ENCODE assay signal across 20 mouse cellular contexts in genomic region chr3:52386343-52386742, GRCm38 (mm10).
DNase-seq lines count a peak whose midpoint lies in the region; TF ChIP-seq lines count a peak whose summit lies in the region.
"Had no signal": no experiment of that assay in that cellular context is flagged by ENCODE, and none has a peak within 500 bp of the region (broad histone marks: within the 10 kb centered on the region; RNA-seq: fewer than 3 reads in every experiment).

No protein-coding gene starts in this region.

- peak; percentile 33; the same call in 1 of the 2 replicates for TF ChIP-seq EP300 in ES-Bruce4 (IDR thresholded peaks at IDR 0.05; ENCODE audit: insufficient read depth, low read depth, low read length)

- in situ Hi-C loops in ES-E14 (cut with MboI; ENCODE audit: low sequenced_read_pairs in 2 of 2, unreplicated experiment in 2 of 2): no loop called here

- no peak for TF ChIP-seq CTCF in ES-Bruce4 (IDR thresholded peaks at IDR 0.05; ENCODE audit: low read depth, low read length)

- no peaks in the 10 kb centered on the region for H3K27me3 ChIP-seq in ES-Bruce4 (ENCODE audit: control insufficient read depth, insufficient read depth, low read length, poor library complexity, severe bottlenecking)
- H3K27me3 ChIP-seq: embryonic facial prominence, embryonic 12.5 days; forebrain, embryonic 13.5 days; forebrain, embryonic 15.5 days; Patski had no signal

- intact Hi-C loops in gastrocnemius, postnatal 36 days (cut with DNase I): no loop called here

- no peak for DNase-seq in ES-E14 (ENCODE audit: low read depth, low spot score)
- DNase-seq in ZHBTc4 (ENCODE audit: low read depth, low spot score): peak; percentile 52
- DNase-seq in thymus, postnatal 14 days: no peak
- DNase-seq in gastrocnemius, postnatal 36 days: no peak
- DNase-seq: adrenal gland, adult 8-10 months; adrenal gland, postnatal 14 days; adrenal gland, postnatal 36 days; cerebellum, adult 11-12 months; cerebellum, adult 2 months; cerebellum, adult 9-10 months; cerebellum, postnatal 10 days; cerebellum, postnatal 25 days; forebrain, postnatal 0 days had no signal

- H3K36me3 ChIP-seq in ES-Bruce4 (ENCODE audit: control insufficient read depth, insufficient read depth, low read length, poor library complexity, severe bottlenecking) (no peaks in the 10 kb centered on the region), ES-E14 (ENCODE audit: control insufficient read depth, insufficient read depth, low read length, poor library complexity, severe bottlenecking) (no peaks in the 10 kb centered on the region)
- H3K36me3 ChIP-seq: embryonic facial prominence, embryonic 10.5 days; embryonic facial prominence, embryonic 12.5 days; forebrain, embryonic 15.5 days; G1E had no signal

- peak overlapping the region; percentile 60 for H3K27ac ChIP-seq in ES-Bruce4 (ENCODE audit: insufficient read depth, low read length)
- no peak overlapping the region for H3K27ac ChIP-seq in ES-E14 (ENCODE audit: insufficient read depth, low read depth, low read length, poor library complexity, severe bottlenecking)
- H3K27ac ChIP-seq: embryonic facial prominence, embryonic 10.5 days; embryonic facial prominence, embryonic 12.5 days; forebrain, embryonic 13.5 days; forebrain, embryonic 15.5 days had no signal

- H3K9me3 ChIP-seq in ES-Bruce4 (replicated peaks; ENCODE audit: control insufficient read depth, insufficient read depth, low read length, poor library complexity, severe bottlenecking) (no peaks in the 10 kb centered on the region), ES-E14 (ENCODE audit: control insufficient read depth, insufficient read depth, low read depth, low read length) (no peaks in the 10 kb centered on the region)
- H3K9me3 ChIP-seq: embryonic facial prominence, embryonic 12.5 days; forebrain, embryonic 13.5 days; forebrain, embryonic 15.5 days had no signal

- H3K9ac ChIP-seq in ES-Bruce4 (ENCODE audit: low read depth, poor library complexity, severe bottlenecking) (peak overlapping the region; percentile 13), ES-E14 (ENCODE audit: insufficient read depth, low read depth, low read length, poor library complexity, severe bottlenecking) (no peak overlapping the region)
- H3K9ac ChIP-seq: embryonic facial prominence, embryonic 12.5 days; forebrain, embryonic 13.5 days; forebrain, embryonic 15.5 days; forebrain, postnatal 0 days had no signal

- peaks cover 6% of the 10 kb centered on the region for H3K4me1 ChIP-seq in ES-Bruce4 (ENCODE audit: control insufficient read depth, insufficient read depth, low read length)
- peaks cover 4 to 19% of the 10 kb centered on the region in 2 experiments; a peak in 3 of 4 replicates for H3K4me1 ChIP-seq in ES-E14 (ENCODE audit: control insufficient read depth in 2 of 2, insufficient read depth in 2 of 2, low read length in 2 of 2, poor library complexity in 1 of 2)
- H3K4me1 ChIP-seq: embryonic facial prominence, embryonic 12.5 days; forebrain, embryonic 13.5 days; forebrain, embryonic 15.5 days had no signal

- TF ChIP-seq POLR2A in ES-Bruce4 (IDR thresholded peaks at IDR 0.05; ENCODE audit: insufficient read depth, low read length): no peak

- H3K4me3 ChIP-seq in ES-Bruce4 (ENCODE audit: low read depth, low read length) (no peak overlapping the region), ES-E14 (ENCODE audit: insufficient read depth in 1 of 2, low read depth in 1 of 2, low read length in 2 of 2, poor library complexity in 1 of 2, severe bottlenecking in 1 of 2) (no peak overlapping the region)
- H3K4me3 ChIP-seq: embryonic facial prominence, embryonic 10.5 days; embryonic facial prominence, embryonic 12.5 days; forebrain, embryonic 13.5 days; forebrain, embryonic 15.5 days had no signal

TF ChIP-seq in ES-E14, 5 proteins besides CTCF, POLR2A, EP300 and RAD21:
- TF ChIP-seq ZNF384 (IDR thresholded peaks at IDR 0.05; ENCODE audit: low read depth, low read length) (peak; percentile 93), CHD2 (IDR thresholded peaks at IDR 0.05; ENCODE audit: low read depth, low read length) (no peak), HCFC1 (IDR thresholded peaks at IDR 0.05; ENCODE audit: borderline replicate concordance, insufficient read depth, low read length) (no peak)
TF ChIP-seq in ES-E14: peak in this region for 1.
